Mouse (Mus musculus) CD8-positive naive resting alpha-beta T cell, adult 57 days (primary cell): ENCODE measurements around the gene Gpank1. TPM values are rescaled to one million over a fixed set of nuclear protein-coding genes. Genes with fewer than 3 reads are reported as not detected.

Experiments used
- total RNA-seq: library from RNA; stranded (reverse); gene quantifications from one replicate; pipeline ENCODE4 v1.2.4, GENCODE M21; 2023

Gpank1 gene
- 22.8 TPM for total RNA-seq

GRCm38 (mm10) chr17:35121143-35121799, at the start of gene Gpank1:
Gene Gpank1, plus strand, starts transcription at chr17:35121455.

GRCm38 (mm10) chr17:35076507-35077176, 44.6 kb upstream of the Gpank1 start, which contains the start of gene Ly6g6e:
Gene Ly6g6e, plus strand, starts transcription at chr17:35076902.

GRCm38 (mm10) chr17:35077786-35078233, 43.4 kb upstream of the Gpank1 start, which contains the start of gene Ly6g6d:
Gene Ly6g6d, minus strand, starts transcription at chr17:35078065.

GRCm38 (mm10) chr17:35085208-35085865, 35.9 kb upstream of the Gpank1 start, which contains the start of gene Ly6g6f:
Gene Ly6g6f, minus strand, starts transcription at chr17:35085610.

GRCm38 (mm10) chr17:35088825-35089644, 32.2 kb upstream of the Gpank1 start, which contains the start of gene Abhd16a:
Gene Abhd16a, plus strand, starts transcription at chr17:35089263.

GRCm38 (mm10) chr17:35108097-35108496, 13.2 kb upstream of the Gpank1 start, which contains the start of gene Ly6g5c:
Gene Ly6g5c, plus strand, starts transcription at chr17:35108279.

GRCm38 (mm10) chr17:35115046-35116019, 5.9 kb upstream of the Gpank1 start, which contains the start of gene Ly6g5b:
Gene Ly6g5b, minus strand, starts transcription at chr17:35115428.

GRCm38 (mm10) chr17:35121871-35122303, 632 bp downstream of the Gpank1 start, which contains the start of gene Csnk2b:
Gene Csnk2b, minus strand, starts transcription at chr17:35122053.

GRCm38 (mm10) chr17:35126206-35126611, 5.0 kb downstream of the Gpank1 start, which contains the start of gene D17H6S53E:
Gene D17H6S53E, plus strand, starts transcription at chr17:35126373.

GRCm38 (mm10) chr17:35131500-35132173, 10.4 kb downstream of the Gpank1 start, which contains the start of gene Apom:
Gene Apom, minus strand, starts transcription at chr17:35132050.

GRCm38 (mm10) chr17:35134801-35135590, 13.7 kb downstream of the Gpank1 start, which contains the start of gene Bag6:
Gene Bag6, plus strand, starts transcription at chr17:35135178.

GRCm38 (mm10) chr17:35164568-35165450, 43.6 kb downstream of the Gpank1 start, which contains the start of gene Prrc2a:
Gene Prrc2a, minus strand, starts transcription at chr17:35164897.

Other genes starting within 250 kb of the Gpank1 start
- 5.4 TPM for gene Zbtb12, start 242.0 kb upstream of the Gpank1 start, total RNA-seq
- gene Gm20547, start 239.4 kb upstream of the Gpank1 start, total RNA-seq = not detected
- 1.9 TPM for gene C2, start 223.2 kb upstream of the Gpank1 start, total RNA-seq
- 120 TPM for gene Ehmt2, start 223.0 kb upstream of the Gpank1 start, total RNA-seq
- not detected for gene Slc44a4, start 207.0 kb upstream of the Gpank1 start, total RNA-seq
- gene Neu1, start 190.2 kb upstream of the Gpank1 start, total RNA-seq = 55.1 TPM
- 83.6 TPM for gene Hspa1b, start 162.2 kb upstream of the Gpank1 start, total RNA-seq
- not detected for gene Gm20481, start 151.5 kb upstream of the Gpank1 start, total RNA-seq
- 42.1 TPM for gene Hspa1a, start 149.3 kb upstream of the Gpank1 start, total RNA-seq
- not detected for gene Hspa1l, start 148.8 kb upstream of the Gpank1 start, total RNA-seq
- gene Lsm2, start 139.6 kb upstream of the Gpank1 start, total RNA-seq = 27.1 TPM
- 98.2 TPM for gene Vars, start 120.5 kb upstream of the Gpank1 start, total RNA-seq
- 0.80 TPM for gene Vwa7, start 104.9 kb upstream of the Gpank1 start, total RNA-seq
- gene Sapcd1, start 93.4 kb upstream of the Gpank1 start, total RNA-seq = 0.70 TPM
- 2.9 TPM for gene Msh5, start 74.7 kb upstream of the Gpank1 start, total RNA-seq
- gene Clic1, start 71.5 kb upstream of the Gpank1 start, total RNA-seq = 149 TPM
- gene Ddah2, start 62.4 kb upstream of the Gpank1 start, total RNA-seq = 0.64 TPM
- not detected for gene Ly6g6c, start 56.1 kb upstream of the Gpank1 start, total RNA-seq
- not detected for gene Mpig6b, start 55.3 kb upstream of the Gpank1 start, total RNA-seq
- not detected for gene Ly6g6e, start 44.6 kb upstream of the Gpank1 start, total RNA-seq
- not detected for gene Ly6g6d, start 43.4 kb upstream of the Gpank1 start, total RNA-seq
- not detected for gene Ly6g6f, start 35.8 kb upstream of the Gpank1 start, total RNA-seq
- 70.2 TPM for gene Abhd16a, start 32.2 kb upstream of the Gpank1 start, total RNA-seq
- gene Ly6g5c, start 13.2 kb upstream of the Gpank1 start, total RNA-seq = not detected
- 0.61 TPM for gene Ly6g5b, start 6.0 kb upstream of the Gpank1 start, total RNA-seq
- gene Csnk2b, start 598 bp downstream of the Gpank1 start, total RNA-seq = 143 TPM
- 21.0 TPM for gene D17H6S53E, start 4.9 kb downstream of the Gpank1 start, total RNA-seq
- gene Apom, start 10.6 kb downstream of the Gpank1 start, total RNA-seq = not detected
- gene Bag6, start 13.7 kb downstream of the Gpank1 start, total RNA-seq = 377 TPM
- gene Prrc2a, start 43.4 kb downstream of the Gpank1 start, total RNA-seq = 311 TPM
- gene Aif1, start 54.6 kb downstream of the Gpank1 start, total RNA-seq = 2.4 TPM
- gene Lst1, start 67.0 kb downstream of the Gpank1 start, total RNA-seq = 19.8 TPM
- 515 TPM for gene Ltb, start 73.0 kb downstream of the Gpank1 start, total RNA-seq
- gene Tnf, start 80.6 kb downstream of the Gpank1 start, total RNA-seq = 17.4 TPM
- gene Lta, start 83.9 kb downstream of the Gpank1 start, total RNA-seq = 16.4 TPM
- not detected for gene Gm16181, start 99.4 kb downstream of the Gpank1 start, total RNA-seq
- gene Atp6v1g2, start 112.2 kb downstream of the Gpank1 start, total RNA-seq = 2.9 TPM
- 12.2 TPM for gene Nfkbil1, start 114.3 kb downstream of the Gpank1 start, total RNA-seq
- 460 TPM for gene Ddx39b, start 120.3 kb downstream of the Gpank1 start, total RNA-seq
- 2,305 TPM for gene H2-D1, start 141.3 kb downstream of the Gpank1 start, total RNA-seq
- gene H2-Q1, start 198.9 kb downstream of the Gpank1 start, total RNA-seq = 16.9 TPM
- 10.5 TPM for gene H2-Q2, start 220.8 kb downstream of the Gpank1 start, total RNA-seq